Mouse (Mus musculus) cerebellum, adult (tissue): ENCODE data around the gene Ush1g.

Source experiments
- ATAC-seq: cut with Nextera tagmentation; 2 replicates; pipeline ENCODE4 v1.9.2; 2017; ENCODE audit warnings: mild to moderate bottlenecking, moderate library complexity, mixed read lengths; ENCODE audit not compliant: insufficient number of reproducible peaks, low FRiP score, low TSS enrichment

Gene Ush1g

DNA sequence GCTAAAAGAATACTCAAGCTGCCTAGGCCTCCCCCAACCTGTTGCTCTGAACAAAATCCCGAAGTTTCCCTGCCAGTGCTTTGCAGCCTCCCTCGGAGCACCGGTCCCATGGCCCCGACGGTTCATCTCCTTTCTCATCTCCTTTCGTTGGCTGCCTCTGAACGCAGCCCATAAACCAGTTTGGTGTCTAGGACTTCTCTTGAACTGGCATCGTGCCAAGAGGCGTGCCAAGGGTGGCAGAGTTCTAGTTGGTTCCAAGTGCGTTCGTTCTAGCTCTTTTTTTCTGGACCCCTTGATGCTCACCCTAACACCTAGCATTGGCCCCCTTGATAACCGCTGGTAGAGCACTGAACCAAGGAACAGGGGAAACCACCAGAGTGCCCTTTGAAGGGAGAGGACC is 13.4 kb upstream of the Ush1g start:
- ATAC-seq, result no peak

DNA sequence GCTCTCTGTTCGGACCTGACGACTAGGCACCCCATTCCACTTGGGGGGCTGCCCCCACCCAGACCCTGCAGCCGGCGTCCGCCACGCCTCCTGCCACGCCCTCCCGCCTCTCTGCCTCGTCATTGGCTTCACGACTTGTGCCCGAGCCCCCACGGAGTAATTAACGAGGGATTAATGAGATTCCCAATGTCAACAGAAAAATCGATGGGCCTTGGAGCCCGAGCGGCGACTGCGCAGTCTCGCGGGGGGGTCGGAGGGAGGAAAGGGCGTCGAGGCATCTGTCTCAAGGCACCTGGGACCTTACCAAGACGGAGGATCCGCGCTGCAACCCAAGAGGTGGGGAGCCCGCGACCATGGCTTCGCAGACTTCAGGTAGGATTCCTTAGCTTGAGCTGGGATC is 12.7 kb upstream of the Ush1g start, which contains the start of gene Otop3:
Gene Otop3, plus strand, starts transcription at position 201 of the 400 bp plus-strand sequence.
- no peak for ATAC-seq

DNA sequence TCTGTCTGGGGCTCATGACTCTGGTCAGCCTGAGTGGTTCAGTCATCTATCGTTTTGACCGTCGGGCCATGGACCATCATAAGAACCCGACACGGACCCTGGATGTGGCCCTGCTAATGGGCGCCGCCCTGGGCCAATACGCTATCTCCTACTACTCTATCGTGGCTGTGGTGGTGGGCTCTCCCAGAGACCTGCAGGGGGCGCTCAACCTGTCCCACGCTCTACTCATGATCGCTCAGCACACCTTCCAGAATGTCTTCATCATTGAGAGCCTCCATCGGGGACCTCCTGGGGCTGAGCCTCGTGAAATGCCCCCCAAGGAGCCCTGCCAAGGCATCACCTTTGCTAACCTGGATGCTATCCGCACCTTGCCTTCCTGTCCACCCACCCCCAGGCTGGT is 7.5 kb upstream of the Ush1g start:
- ATAC-seq, result no peak

DNA sequence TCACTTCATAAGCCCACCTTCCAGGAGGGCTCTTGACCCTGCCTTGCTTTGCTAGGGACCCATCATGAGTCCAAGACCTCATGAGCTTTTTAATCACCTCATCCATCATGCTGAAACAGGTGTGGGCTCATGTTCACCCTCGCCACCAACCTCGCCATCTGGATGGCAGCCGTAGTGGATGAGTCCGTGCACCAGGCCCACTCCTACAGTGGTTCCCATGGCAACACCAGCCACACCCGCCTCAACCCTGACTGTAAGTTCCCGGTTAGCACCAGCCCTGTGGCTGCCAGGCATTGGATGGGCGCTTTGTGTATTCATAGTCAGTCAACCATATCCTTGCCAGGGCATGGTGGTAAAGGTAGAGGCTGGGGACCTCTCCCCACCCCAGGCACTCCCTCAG is 4.9 kb upstream of the Ush1g start:
- no peak for ATAC-seq

DNA sequence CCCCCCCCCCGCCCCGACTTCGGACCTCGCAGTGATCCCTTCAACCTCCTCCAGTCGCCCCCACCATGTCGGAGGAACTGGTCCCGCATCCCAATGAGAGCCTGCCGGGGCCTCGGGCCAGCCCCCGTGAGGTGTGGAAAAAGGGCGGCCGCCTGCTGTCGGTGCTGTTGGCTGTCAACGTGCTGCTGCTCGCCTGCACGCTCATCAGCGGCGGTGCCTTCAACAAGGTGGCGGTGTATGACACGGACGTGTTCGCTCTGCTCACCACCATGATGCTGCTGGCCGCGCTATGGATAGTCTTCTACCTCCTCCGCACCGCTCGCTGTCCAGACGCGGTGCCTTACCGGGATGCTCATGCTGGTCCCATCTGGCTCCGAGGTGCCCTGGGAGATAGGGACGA is 1.5 kb upstream of the Ush1g start:
- ATAC-seq, result no peak

DNA sequence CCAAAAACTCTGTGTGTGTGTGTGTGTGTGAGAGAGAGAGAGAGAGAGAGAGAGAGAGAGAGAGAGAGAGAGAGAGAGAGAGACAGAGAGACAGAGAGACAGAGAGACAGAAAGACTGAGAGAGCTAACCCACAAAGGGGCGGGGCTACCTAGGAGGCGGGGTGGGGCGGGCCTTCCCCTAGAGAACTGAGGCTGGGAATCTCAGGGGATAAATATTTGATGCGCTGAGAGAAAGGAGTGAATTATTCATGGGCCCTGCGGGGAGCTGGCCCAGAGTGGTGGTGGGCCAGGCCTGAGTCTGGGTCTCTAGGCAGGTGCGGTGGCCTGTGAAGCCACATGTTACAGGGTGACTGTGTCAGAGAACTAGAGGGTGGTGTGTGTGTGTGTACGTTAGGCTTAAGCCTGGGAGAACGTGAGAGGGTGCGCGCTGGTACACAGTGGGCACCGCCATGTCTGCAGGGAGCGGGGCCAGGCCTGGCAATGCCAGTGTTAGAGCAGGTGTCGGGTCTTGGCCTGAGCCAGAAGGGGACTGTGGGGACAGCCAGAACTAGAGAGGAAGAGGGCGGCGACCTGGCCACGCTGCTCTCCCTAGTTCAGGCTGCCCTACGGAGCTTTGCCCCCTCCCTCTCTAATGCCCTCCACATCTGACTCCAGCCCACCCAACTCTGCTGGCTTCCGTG is 2.0 kb downstream of the Ush1g start:
- ATAC-seq, result 0 out of 2 replicates have a peak, but pooled peaks have one; percentile 36

DNA sequence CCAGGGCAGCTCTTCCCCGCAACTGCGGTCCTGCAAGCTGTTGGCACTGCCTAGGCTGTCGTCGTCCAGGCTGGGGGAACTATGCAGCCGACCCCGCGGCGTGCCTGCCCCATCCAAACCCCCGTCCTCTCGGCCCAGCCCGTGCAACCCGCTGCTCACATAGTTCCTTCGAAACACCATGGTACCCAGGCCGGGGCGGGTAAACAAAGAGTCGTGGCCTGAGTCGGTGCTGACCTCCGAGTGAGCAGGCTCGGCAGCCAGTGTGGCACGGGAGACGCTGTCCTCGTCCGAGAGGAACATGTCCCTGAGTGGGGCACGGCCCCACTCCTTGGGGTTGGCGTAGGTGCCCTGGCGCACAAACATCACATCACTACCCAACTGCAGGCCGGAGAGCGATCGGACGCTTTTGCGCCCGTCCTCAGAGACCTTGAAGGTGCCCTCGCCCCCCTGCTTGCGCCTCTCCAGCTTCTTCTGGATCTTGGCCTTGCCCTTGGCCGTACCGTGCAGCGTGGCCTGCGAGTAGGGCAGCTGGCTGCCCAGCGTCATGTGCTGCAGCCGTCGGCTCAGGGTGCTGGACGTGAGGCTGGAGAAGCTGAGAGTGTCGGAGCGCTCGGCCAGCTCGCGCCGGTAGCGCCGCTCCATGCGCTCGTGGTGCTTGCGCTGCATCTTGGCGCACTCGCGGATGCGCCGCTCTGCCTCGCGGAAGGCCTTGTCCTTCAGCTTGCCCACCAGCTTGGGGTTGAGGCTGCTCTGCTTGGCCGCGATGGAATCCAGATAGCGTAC is 3.4 kb downstream of the Ush1g start:
- no peak for ATAC-seq

DNA sequence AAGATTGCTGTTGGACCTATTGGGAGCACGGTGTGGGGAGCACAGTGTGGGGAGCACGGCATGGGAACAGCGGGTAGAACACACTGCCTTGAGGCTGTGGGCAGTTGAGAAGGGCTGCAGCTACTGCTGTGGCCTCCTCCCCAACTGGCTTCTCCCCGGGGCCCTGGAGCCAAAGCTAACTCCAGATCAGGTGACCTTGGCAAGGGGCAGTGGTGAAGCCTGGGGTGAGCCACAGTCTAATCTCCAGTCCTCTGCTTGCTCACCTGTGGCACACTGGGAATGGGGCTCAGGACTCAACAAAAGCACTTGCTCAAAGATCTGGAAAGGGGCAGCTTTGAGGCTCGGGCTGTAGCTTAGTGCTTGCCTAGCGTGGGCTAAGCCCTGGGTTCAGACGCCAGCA is 4.6 kb downstream of the Ush1g start:
- ATAC-seq, result no peak

DNA sequence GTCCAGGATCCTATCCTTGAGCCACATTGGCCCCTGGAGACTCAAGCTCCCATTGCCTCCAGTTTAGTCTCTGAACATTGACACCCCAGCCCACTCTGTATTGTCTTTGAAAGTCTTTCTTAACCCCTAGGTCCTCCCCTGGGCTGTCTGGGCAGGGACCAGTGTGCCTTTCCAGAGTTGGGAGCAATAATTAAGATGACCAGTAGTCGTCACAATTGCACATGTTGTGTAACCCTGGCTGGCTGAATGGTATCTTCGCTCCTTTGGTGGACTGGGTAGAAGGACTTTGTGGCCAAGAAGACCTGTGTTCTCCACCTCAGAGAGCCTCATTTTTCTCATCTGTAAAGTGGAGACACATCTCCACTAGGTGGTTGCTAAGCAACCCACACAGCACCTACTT is 7.6 kb downstream of the Ush1g start:
- ATAC-seq, result no peak

DNA sequence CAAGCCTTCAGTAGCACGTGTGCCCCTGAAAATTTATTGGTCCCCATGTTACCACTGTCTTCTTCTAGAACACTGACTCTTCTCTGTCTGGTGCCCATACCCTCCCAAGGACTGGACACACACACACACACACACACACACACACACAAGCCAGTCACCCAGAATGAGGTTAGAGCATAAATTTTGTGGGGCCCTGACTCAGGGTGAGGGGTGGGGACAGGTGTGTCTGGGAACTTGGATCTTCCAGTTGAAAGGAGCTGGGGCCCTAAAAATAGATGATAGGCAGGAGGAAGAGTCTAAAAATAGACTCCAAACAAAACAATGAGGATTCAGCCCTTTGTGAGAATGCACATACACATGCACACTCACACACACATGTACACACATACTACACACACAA is 13.1 kb downstream of the Ush1g start:
- no peak for ATAC-seq

DNA sequence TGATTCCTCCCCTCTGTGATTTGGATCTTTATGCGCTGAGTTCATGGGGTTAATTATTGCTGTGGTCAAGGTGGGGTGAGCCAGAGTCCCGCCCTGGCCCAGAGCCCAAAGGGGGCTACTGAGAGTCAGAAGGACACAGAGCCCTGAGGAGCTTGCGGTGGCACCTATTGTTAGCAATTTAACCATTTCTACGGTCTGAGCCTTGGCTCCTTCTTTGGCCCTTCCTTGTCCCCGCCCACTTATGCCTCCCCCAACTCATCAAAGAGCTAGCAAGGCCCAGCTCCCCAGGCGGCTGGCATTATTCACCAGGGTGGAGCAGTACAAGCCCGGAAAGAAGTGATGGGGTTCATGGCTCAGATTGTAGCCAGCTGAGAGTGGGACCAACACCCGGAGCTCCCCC is 15.0 kb downstream of the Ush1g start, which contains the start of gene Otop2:
Gene Otop2, plus strand, starts transcription at position 301 of the 400 bp plus-strand sequence.
- no peak for ATAC-seq

DNA sequence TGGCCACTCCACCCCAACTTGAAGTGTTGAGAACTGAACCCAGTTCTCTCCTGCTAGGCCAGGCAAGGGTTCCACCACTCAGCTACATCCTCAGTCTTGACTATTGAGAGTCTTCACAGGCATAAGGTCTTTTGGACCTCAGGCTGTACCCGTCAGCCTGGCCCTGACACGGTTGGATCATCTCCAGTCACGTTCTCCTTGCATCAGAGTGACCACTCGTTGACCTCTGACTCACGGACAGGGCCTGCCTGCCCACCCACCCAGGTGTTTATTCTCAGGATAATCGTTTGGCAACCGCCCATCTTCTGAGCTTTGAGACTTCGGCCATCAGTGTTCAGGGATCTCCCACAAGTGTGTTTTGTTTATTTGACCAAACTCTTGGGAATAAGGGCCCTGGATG is 18.7 kb downstream of the Ush1g start:
- no peak for ATAC-seq

DNA sequence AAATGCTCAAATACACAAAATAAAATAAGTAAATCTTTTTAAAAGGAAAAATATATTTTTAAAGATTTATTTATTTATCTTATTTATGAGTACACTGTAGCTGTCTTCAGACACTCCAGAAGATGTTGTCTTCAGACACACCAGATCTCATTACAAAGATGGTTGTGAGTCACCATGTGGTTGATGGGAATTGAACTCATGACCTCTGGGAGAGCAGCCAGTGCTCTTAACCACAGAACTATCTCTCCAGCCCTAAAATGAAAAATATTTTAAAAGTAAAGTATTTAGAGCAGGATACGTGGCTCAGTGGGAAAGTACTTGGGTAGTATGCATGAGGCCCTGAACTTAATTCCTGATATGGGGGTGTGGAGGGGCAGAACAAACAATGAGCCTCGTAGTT is 20.5 kb downstream of the Ush1g start:
- ATAC-seq, result no peak

DNA sequence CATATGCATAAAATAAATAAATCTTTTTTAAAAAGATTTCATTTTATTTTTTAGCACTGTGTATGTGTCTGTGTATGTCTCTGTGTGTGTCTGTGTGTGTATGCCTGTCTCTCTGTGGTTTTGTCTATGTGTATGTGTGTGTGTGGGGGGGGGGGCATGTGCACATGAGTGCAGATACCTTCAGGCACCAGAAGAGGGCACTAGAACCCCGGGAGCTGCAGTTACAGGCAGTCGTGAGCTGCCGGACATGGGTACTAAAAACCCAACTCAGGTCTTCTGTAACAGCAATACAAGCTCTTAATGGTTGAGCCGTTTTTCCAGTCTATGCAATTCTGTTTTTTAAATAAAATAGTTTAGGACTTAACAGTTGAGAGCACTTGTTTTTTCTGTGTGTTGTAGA is 21.1 kb downstream of the Ush1g start:
- no peak for ATAC-seq

DNA sequence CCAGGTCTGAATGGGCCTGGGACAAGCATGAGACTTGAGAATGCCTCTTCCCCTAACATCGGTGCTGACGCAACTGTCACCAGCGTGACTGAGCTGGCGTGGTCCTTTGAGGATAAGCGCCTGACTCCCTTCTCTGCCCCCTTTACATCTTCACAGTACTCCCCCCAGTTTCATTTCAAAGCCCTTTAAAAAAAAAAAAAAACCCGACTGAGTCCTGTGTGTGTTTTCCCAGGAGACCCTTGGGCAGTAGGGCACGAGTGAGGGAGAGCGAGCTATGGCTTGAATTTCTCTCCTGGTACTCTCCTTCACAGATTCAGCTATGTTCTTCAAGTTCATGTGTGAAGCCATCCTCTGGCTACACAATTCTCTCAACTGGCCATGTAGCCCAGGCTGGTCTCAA is 23.7 kb downstream of the Ush1g start:
- no peak for ATAC-seq

DNA sequence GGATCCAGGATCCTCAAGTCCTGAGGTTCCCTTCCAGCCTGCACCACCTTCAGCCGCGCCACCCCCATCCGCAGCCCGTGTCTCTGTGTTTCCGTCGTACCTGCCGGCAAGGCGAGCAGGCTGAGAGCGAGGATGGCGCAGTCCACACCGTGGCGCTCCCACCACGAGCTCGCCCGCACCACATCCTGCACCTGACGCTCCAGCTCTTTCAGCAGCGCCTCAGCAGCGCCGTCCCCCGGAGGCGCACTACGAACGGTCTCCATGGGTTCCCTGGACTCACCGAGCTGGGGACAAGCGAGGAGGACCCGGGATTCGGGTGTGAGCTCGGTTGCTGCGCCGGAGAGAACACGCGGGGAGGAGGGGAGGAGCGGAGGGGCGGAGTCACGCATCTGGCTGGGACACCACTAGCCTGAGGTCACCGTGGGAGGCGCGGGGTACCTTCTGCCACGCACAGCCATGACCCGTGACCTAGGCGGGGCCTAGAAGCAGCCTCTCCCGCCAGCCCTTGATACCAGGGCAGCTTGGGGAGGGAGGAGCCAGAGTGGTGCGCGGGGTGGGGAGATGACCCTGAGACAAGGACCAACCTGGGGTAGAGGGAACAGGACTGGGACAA is 24.5 kb downstream of the Ush1g start, which contains the start of gene Fads6:
Gene Fads6, minus strand, starts transcription at position 450 of the 613 bp plus-strand sequence.
- ATAC-seq, result peak; percentile 85

DNA sequence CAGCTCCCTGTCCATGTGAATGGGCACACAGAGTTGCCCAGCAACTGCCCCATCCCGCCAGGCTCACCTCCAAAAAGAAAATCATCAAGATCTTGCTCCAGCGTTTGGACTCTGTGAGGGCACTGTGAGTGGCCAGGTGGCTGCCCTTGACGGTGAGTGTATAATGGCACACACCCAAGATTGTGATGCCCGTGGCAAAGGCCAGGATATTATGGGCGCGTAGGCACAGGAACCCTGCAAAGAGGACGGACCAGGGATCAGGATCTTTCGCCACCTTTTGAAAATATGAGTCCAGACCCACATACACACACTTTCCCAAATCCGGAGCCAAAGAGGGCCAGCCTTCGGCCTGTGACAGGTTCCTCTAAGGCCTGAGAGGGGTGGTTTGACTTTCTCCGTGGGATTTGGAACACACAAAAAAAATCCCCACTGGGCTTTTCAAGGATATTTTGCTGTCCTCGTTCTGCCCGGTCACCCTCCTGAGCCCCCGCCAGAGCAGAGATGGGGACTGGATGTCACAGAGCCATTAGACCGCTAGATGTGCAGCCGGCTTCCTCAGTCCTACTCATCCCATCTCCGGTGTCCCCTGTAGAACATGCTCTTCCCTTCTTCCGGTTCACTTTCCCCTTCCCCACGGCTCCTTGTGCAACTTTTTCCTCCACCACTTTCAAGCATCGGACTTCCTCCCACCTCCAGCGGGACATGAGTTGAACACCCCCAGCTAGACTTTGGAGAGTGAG is 25.2 kb downstream of the Ush1g start:
- ATAC-seq, result peak; percentile 36; the same call in 1 of the 2 replicates

DNA sequence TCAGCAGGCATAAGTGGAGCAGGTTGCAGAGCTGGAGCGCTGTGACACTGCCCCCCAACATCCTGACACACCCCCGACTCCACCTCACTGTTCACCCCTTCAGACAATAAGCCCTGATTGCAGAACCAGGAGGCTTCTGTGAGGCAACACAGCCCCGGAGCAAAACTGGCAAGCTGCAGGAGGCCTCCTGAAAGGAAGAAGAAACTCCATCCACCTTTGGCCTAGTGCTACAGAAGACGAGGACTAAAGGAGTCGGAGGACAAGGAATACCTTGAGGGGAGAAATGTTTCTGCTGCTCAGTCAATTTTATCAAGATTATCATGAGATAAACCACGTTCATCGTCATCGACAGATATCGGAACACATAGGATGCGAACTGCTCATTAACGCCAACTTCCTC is 25.9 kb downstream of the Ush1g start:
- no peak for ATAC-seq

DNA sequence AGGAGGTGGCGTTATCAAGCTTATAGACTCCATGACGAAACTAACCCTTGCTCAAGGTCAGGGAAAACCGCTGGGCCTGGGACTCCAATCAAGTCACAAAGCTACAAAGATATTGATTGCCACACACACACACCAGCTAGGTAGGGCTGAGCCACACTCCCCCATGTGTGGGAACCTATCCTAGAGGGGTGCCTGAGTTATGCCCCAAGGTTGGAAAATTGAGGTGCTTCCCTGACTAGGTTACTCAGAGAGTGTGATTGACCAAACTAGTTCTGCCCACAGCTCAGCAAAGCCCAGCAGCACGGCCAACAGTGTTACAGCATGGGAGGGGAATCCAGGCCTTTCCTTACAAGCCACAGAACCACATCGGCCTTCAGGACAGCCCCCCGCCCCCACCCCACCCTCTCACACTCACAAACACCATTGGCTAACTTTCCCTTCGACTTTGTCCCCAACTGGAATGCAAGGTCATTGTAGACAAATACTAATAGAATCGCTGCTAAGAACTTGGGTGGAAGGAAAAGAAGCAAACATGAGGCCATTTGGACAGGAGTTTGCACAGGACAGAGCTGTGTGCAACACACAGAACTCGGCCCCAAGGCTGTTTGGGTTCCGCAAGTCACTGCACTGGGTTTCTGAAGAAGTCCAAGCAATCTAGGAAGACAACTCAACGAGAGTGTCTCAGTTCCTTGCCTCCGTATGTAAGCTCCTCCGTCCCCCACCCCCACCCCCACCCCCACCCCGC is 29.0 kb downstream of the Ush1g start:
- no peak for ATAC-seq

DNA sequence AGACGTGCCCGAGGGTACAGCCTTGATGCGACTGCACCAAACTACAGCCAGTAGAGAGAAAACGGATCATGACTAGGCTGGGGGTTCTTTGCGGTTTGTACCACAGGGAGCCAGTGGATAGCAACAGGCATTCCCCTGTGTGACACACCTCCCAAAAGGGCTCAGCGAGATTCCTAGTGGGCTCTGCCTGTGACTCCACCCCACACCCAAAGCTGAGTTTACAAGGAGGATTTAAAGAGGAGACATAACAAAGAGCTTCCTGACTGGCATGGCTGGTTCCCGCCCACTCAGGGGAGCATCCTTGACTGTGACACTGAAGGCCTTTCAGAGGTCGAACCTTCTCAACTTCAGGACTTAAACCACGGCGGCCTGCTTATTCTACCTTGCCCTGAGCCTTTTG is 30.3 kb downstream of the Ush1g start:
- no peak for ATAC-seq
